Mouse (Mus musculus) gastrocnemius, adult 18-20 months (tissue): ENCODE measurements around the gene Nlgn3. TPM values are rescaled to one million over a fixed set of nuclear protein-coding genes. Genes with fewer than 3 reads are reported as not detected.

Experiments
- total RNA-seq, 2 experiments: library from RNA; stranded (reverse); gene quantifications; 2 replicates each; pipeline ENCODE4 v1.2.3; 2021

Nlgn3 gene
- total RNA-seq, 2 experiments from 2014 or later: 0.07 to 0.14 TPM

Other genes starting within 250 kb of the Nlgn3 start
- not detected for gene Tex11, start 239.5 kb upstream of the Nlgn3 start, total RNA-seq
- not detected for gene Slc7a3, start 213.1 kb upstream of the Nlgn3 start, total RNA-seq
- gene Snx12, start 76.6 kb upstream of the Nlgn3 start, total RNA-seq: 10 to 100 TPM; 27.9 to 31.1 TPM
- gene Foxo4, start 44.6 kb upstream of the Nlgn3 start, total RNA-seq: 100 to 1,000 TPM; 124 to 135 TPM
- gene Gm614, start 35.2 kb upstream of the Nlgn3 start, total RNA-seq: not detected
- 1 to 10 TPM; 1.1 to 1.6 TPM for gene Il2rg, start 30.9 kb upstream of the Nlgn3 start, total RNA-seq
- gene Gm20489, start 30.1 kb upstream of the Nlgn3 start, total RNA-seq: not detected
- gene Med12, start 25.1 kb upstream of the Nlgn3 start, total RNA-seq: 10 to 100 TPM; 15.8 to 16.1 TPM
- gene Gjb1, start 77.2 kb downstream of the Nlgn3 start, total RNA-seq: under 1 TPM; 0.34 to 0.83 TPM
- gene Zmym3, start 121.7 kb downstream of the Nlgn3 start, total RNA-seq: 10 to 100 TPM in 1 of 2 experiments, 1 to 10 TPM in 1; 8.9 to 11.8 TPM
- 10 to 100 TPM; 36.1 to 52.8 TPM for gene Nono, start 130.2 kb downstream of the Nlgn3 start, total RNA-seq
- gene Itgb1bp2, start 149.9 kb downstream of the Nlgn3 start, total RNA-seq: 100 to 1,000 TPM; 154 to 155 TPM
- gene Taf1, start 233.6 kb downstream of the Nlgn3 start, total RNA-seq: 1 to 10 TPM; 8.4 to 9.2 TPM